Mouse (Mus musculus) small intestine, adult 2 months (tissue): Measurements from ENCODE around the gene Rps6ka4. TPM values are rescaled to one million over a fixed set of nuclear protein-coding genes. Genes with fewer than 3 reads are reported as not detected.

Source experiments
- H3K27ac ChIP-seq: fragments of 200-500 bp; 2 replicates; pipeline ENCODE4 v1.5.1; 2012; ENCODE audit warnings: low read depth, low read length, control low read depth, inconsistent platforms; ENCODE audit not compliant: insufficient read depth
- H3K27me3 ChIP-seq: fragments of 200-500 bp; 2 replicates; pipeline ENCODE4 v1.6.1; 2012; ENCODE audit warnings: mild to moderate bottlenecking, moderate library complexity, low read length, inconsistent platforms; ENCODE audit not compliant: control insufficient read depth, insufficient read depth
- H3K36me3 ChIP-seq: fragments of 200-500 bp; 2 replicates; pipeline ENCODE4 v1.6.1; 2012; ENCODE audit warnings: mild to moderate bottlenecking, low read length, control low read depth, inconsistent platforms; ENCODE audit not compliant: control insufficient read depth, insufficient read depth
- H3K4me1 ChIP-seq: fragments of 200-500 bp; 2 replicates; pipeline ENCODE4 v1.6.1; 2012; ENCODE audit warnings: low read length, inconsistent platforms, mixed read lengths; ENCODE audit not compliant: control insufficient read depth, insufficient read depth, insufficient read length
- H3K4me3 ChIP-seq: fragments of 200-500 bp; 2 replicates; pipeline ENCODE4 v1.5.1; 2012; ENCODE audit warnings: low read depth, mild to moderate bottlenecking, control low read depth, inconsistent platforms, low read length, moderate library complexity
- CTCF ChIP-seq: fragments of 200-500 bp; IDR thresholded peaks from 2 replicates; pipeline ENCODE4 v1.5.1; 2012; ENCODE audit warnings: low read depth, mild to moderate bottlenecking, control low read depth, inconsistent platforms, low read length, moderate library complexity, mixed read lengths; ENCODE audit not compliant: insufficient replicate concordance, insufficient read length; ENCODE audit errors: extremely low read depth
- POLR2A ChIP-seq: fragments of 200-500 bp; IDR thresholded peaks from 2 replicates; pipeline ENCODE4 v1.6.1; 2012; ENCODE audit warnings: low read depth, mild to moderate bottlenecking, control low read depth, inconsistent platforms, low read length, moderate library complexity
- WGBS: fragments of 180-500 bp; shearing (Covaris S2); methylation state at CpG from one replicate; pipeline ENCODE4 v1.1.7; 2018; 5-methylcytosine and 5-hydroxymethylcytosine counted together
- polyA plus RNA-seq: library from polyadenylated mRNA; depleted of rRNA; stranded (reverse); fragments of >200 nt; gene quantifications from 2 replicates; pipeline ENCODE4 v1.2.3, GENCODE M21; 2012

The Rps6ka4 gene
- polyA plus RNA-seq, 1 experiment, result 55.4 TPM

- 74% methylated on average over 3 of the region's 3 CpGs for WGBS
- no peak overlapping the region for H3K4me3 ChIP-seq
- H3K27ac ChIP-seq, result peak overlapping the region; percentile 93
- peaks cover 43% of the 10 kb centered on the region for H3K4me1 ChIP-seq
- H3K36me3 ChIP-seq, result no peaks in the 10 kb centered on the region; the same call in 1 of the 2 replicates
- no peak for TF ChIP-seq CTCF
- TF ChIP-seq POLR2A, result no peak
- H3K27me3 ChIP-seq, result no peaks in the 10 kb centered on the region
Measured at GRCm38 (mm10) chr19:6851497-6851896, 11.1 kb upstream of the Rps6ka4 start.

- H3K36me3 ChIP-seq, result no peaks in the 10 kb centered on the region; the same call in 1 of the 2 replicates
- no peak for TF ChIP-seq CTCF
- TF ChIP-seq POLR2A, result no peak
- no peak overlapping the region for H3K4me3 ChIP-seq
- H3K27ac ChIP-seq, result no peak overlapping the region
- H3K27me3 ChIP-seq, result no peaks in the 10 kb centered on the region
- WGBS, result 93% methylated on average over 23 of the region's 23 CpGs
- peaks cover 28% of the 10 kb centered on the region for H3K4me1 ChIP-seq
Measured at GRCm38 (mm10) chr19:6849506-6850068, 9.2 kb upstream of the Rps6ka4 start.

DNA sequence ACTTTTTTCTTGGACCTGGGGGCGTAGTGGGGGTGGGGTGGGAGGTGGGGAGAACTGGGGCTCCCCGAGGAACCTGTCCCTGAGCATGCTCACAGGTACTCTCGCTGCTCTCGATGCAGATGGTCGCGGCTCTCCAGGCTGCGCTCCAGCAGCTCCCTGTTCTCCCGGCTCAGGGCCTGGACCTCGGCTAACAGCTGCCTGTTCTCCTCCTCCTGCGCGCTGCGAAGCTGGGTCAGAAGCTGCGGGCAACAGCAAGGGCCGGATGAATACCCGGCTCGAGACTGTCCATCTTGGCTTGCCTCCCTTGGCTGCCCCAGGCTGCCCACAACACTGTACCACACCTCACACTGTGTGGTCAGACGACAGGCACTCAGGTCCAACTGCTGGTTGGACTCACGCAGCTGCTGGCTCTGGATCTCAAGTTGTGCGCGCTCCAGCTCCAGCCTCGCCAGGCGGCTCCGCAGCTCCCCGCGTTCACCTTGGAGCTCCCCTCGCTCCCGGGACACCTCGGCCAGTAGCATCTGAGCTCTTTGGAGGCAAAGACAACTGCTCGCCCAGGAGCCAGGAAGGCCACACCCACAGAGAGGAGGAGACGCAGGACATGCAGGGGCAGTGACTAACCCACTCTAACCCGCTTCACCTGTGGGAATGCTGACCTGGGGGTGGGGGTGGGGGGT is 7.5 kb upstream of the Rps6ka4 start:
- H3K27ac ChIP-seq, result no peak overlapping the region
- H3K4me3 ChIP-seq, result peak overlapping the region; percentile 27
- no peaks in the 10 kb centered on the region for H3K27me3 ChIP-seq
- no peaks in the 10 kb centered on the region; the same call in 1 of the 2 replicates for H3K36me3 ChIP-seq
- 19% methylated on average over 31 of the region's 31 CpGs for WGBS
- no peak for TF ChIP-seq POLR2A
- TF ChIP-seq CTCF, result no peak
- peaks cover 21% of the 10 kb centered on the region for H3K4me1 ChIP-seq

DNA sequence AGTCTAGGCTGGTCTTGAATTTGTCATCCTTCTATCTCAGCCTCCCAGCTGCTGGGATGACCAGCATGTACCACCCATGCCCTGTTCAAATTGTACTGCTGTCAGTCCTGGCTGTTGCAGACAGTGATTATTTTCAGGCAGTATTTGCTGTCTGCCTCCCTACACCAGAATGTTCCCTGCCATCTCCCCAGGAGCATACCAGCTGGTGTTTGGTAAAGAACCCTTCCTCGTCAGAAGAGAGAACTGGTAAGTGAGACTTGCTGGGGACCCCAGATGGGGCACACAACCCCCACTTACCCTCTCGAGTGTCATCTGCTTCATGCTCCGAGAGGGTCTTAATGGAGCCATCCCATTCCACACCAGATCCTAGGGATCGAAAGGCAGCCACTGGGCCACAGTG is 5.6 kb upstream of the Rps6ka4 start:
- TF ChIP-seq CTCF (no peak), POLR2A (no peak)
- no peaks in the 10 kb centered on the region for H3K27me3 ChIP-seq
- WGBS, result 88% methylated on average over 4 of the region's 4 CpGs

DNA sequence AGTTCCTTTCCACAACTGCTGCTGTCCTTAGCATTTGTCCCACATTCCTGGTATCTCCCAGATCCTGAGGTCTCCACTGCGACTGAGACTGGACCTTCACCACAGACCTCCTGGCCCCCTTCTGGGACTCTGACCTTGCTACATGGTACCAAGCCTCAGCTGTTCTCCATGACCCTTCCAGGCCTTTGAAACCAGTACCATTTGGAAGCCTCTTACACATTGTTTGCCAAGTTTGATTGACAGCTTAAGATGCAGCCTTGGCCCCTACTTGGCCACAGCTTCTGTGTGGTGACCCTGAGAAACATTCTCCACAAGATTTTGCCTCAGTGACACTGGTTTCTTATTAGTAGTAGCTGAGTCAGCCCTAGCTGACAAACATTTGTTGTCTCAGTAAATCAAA is 1.9 kb upstream of the Rps6ka4 start:
- TF ChIP-seq POLR2A, result no peak
- no peak for TF ChIP-seq CTCF
- H3K27ac ChIP-seq, result no peak overlapping the region
- WGBS, result 95% methylated on average over 1 of the region's 1 CpGs

More for the DNA sequence above, 5.6 kb upstream of the Rps6ka4 start:
- H3K4me3 ChIP-seq, result no peak overlapping the region
- H3K36me3 ChIP-seq, result no peaks in the 10 kb centered on the region; the same call in 1 of the 2 replicates
- peaks cover 9% of the 10 kb centered on the region for H3K4me1 ChIP-seq
- H3K27ac ChIP-seq, result no peak overlapping the region

GRCm38 (mm10) chr19:6841292-6841597 is 809 bp upstream of the Rps6ka4 start:
- Histone ChIP-seq H3K27ac (no peak overlapping the region), H3K4me3 (no peak overlapping the region), H3K27me3 (no peaks in the 10 kb centered on the region), H3K36me3 (peaks cover 18% of the 10 kb centered on the region), H3K4me1 (peaks cover 10% of the 10 kb centered on the region)
- TF ChIP-seq CTCF (no peak), POLR2A (no peak)
- 17% methylated on average over 3 of the region's 3 CpGs for WGBS

More for the DNA sequence above, 1.9 kb upstream of the Rps6ka4 start:
- no peaks in the 10 kb centered on the region for H3K27me3 ChIP-seq
- H3K36me3 ChIP-seq, result peaks cover 10% of the 10 kb centered on the region
- peaks cover 10% of the 10 kb centered on the region for H3K4me1 ChIP-seq
- H3K4me3 ChIP-seq, result no peak overlapping the region

- TF ChIP-seq CTCF (no peak), POLR2A (no peak)
- Histone ChIP-seq H3K4me1 (peaks cover 10% of the 10 kb centered on the region), H3K4me3 (peak overlapping the region; percentile 69), H3K27ac (no peak overlapping the region), H3K27me3 (no peaks in the 10 kb centered on the region), H3K36me3 (peaks cover 29% of the 10 kb centered on the region)
- WGBS, result 13% methylated on average over 46 of the region's 46 CpGs
Measured at GRCm38 (mm10) chr19:6839615-6840474, 591 bp downstream of the Rps6ka4 start.
